Mouse (Mus musculus) cerebellum, adult (tissue): ENCODE data around the gene Nrp2.

Source experiments
- ATAC-seq: cut with Nextera tagmentation; 2 replicates; pipeline ENCODE4 v1.9.2; 2017; ENCODE audit warnings: mild to moderate bottlenecking, moderate library complexity, mixed read lengths; ENCODE audit not compliant: insufficient number of reproducible peaks, low FRiP score, low TSS enrichment

Nrp2 gene

DNA sequence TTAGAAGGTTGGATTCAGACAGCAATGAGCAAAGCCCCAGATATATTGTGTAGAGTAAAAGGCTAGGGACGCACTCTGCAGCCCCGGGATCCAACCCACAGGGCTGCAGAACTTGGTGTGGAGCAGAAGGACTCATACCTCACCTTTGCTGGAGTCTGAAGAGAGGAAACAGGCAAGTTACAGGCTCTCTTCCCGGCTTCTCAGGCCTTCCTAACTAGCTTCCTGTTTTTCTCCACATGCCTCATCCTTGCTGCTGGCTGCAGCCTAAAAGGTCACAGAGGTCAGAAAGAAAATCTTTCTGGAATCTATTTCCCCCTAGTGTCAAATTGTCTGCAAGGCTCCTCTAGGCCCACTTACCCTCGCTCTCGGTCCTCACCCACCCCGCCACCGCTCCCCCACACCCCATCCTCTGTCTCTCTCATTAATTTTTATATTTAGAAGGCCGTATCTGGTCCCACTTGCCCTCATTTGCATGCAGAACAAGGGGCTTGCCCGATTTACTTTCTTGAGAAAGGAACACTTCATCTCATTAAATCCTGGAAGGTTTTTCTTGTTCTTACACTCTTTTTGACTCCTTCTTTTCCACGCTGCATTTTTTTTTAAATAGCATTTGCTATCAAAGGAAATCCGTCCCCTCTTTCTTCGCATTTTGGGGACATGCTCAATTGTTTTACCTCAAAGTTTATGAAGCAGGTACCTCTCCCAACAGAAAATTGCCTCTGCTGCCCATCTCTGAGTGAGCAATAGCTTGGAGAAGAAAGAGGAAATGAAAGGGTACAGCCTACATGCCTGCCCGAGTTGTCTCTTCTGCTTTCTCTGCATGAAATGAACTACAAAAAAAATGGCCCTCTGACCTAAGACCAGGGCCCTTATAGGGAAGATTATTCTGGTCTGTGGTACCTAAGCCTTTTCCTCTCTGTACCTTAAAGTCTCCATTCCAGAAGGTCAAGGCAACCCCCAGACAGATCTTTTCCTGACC, 17.9 kb downstream of the Nrp2 start:
- ATAC-seq, result no peak

- no peak for ATAC-seq
Observed at GRCm38 (mm10) chr1:62721706-62722187, 18.7 kb downstream of the Nrp2 start.

- ATAC-seq, result no peak
Observed at GRCm38 (mm10) chr1:62722526-62722925, 19.4 kb downstream of the Nrp2 start.

GRCm38 (mm10) chr1:62723891-62724290, 20.8 kb downstream of the Nrp2 start:
- ATAC-seq, result no peak

DNA sequence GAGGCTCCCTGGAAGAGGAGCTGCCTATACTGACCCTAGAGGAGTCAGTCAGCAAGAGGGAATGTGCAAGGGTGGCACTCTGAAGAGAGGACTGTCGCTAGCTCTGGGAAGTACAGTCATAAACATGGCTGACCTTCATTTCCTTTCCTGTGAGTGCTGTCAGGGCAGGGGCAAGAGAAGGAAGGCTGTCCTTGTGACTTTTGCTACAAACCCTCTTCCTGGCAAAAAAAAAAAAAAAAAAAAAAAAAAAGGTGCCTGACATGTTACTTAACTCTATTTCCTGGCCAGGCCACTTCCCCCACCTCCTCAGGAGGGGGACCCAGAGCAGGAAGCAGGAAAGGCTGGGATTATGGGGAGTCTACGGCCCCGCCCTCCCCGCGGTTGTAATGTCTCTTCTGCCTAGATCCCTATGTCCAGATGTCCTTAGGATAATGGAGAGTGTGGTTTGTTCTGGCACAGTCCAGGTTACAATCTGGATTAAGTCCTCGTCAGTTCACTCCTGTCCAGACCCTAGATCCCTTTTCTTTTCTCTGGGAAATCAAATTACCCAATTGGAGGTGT, 21.5 kb downstream of the Nrp2 start:
- no peak for ATAC-seq

DNA sequence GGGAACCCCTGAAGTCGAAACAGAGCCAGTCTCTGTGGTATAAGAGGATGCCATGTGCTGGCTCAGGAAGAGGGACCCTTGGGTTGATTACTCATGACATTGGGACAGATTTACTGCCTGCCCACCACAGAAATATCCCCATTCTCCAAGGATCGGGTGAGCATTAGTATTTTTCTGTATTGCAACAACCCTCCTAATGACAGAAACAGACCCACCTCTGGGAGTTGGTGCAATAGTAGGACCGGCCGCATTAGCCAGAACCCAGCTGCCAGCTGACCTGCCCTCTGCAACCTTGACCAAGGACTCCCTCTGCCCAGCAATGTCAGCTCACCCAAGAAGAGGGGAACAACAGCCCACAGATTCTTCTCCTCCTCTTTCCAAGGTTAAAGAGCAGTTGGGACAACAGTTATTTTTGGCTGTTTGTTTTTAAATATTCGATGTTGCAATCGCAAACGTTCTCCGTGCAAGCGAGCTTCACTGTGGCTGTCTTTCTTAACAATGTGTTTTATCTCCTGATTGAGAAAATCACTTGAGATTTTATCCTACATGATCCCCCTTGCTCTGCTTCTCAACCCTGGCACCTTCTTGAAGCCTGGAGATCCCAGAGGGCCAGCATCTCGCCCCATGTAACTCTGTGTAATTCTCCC, 22.1 kb downstream of the Nrp2 start:
- ATAC-seq, result no peak

DNA sequence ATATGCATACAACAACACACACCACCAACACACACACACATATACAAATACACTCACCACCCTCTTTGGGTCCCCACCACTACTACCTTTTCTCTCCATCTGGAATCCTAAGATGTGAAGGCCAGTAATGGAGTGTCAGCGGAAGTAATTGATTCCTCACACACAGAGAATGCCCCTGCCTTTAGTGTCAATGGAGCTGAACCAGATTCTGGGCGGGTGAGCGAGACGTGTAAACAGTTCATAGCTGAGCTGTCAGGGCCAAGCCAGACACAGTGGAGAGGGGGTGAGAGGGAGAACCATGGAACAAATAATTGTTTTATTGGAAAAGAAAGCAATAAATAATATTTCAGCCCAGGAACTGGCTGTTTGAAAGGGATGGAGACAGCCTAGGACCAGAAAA, 24.1 kb downstream of the Nrp2 start:
- peak; percentile 22; the same call in 1 of the 2 replicates for ATAC-seq

DNA sequence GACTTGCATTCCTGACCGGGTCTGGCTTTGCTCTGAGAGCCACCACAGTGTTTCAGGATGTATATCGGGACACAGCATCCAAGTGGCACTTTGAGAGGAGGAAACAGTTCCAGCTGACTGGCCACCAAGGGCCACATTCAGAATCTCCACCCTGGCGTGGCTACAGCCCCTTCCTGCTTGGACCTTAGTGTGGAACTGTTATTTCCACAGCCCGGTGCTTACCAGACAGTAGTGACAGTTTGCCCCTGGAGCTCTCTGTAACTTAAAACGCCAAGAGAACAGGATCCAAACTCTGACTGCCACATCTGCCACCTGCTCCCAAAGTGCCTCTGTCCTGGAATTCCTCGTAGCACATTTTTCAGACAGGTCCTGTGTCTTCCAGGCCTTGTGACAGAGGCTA, 25.3 kb downstream of the Nrp2 start:
- no peak for ATAC-seq

DNA sequence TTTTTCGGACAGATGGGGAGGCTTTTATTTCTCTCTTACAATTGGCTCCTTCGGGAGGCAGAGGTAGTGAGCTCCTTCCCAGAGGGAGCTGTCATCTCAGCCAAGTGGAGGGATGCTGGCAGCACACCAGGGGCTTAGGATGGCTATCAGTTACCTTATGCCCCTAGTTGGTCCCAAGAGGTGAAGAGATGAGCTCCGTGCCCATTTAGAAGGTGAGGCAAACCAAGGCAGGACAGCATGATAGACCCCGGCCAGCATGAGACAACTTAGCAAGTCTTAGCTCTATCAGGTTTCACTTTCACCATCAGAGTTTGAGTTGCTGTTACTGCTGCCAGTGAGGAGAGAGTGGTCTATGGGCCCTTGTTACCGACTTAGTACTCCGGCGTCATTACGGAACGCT, 25.8 kb downstream of the Nrp2 start:
- no peak for ATAC-seq

GRCm38 (mm10) chr1:62729345-62730150, 26.5 kb downstream of the Nrp2 start:
- no peak for ATAC-seq

DNA sequence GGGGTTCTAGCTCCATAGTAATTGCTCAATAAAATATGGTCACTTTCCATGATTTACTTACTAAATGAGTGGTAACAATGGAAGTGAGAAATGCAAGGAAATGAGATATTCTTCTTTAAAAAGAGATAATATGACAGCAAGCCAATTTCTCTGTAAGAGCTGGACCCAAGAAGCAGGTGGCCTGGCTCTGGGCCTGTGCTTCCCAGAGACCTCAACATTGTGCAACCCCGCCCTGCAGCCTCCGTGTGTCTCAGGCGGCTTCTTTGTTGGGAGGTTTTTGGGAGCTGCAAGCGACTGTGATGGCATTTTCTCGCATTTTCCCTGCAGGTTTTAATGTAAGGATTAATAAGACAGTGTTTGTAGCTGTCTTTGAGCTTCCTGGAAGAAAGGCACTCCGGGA, 29.0 kb downstream of the Nrp2 start:
- ATAC-seq, result no peak

DNA sequence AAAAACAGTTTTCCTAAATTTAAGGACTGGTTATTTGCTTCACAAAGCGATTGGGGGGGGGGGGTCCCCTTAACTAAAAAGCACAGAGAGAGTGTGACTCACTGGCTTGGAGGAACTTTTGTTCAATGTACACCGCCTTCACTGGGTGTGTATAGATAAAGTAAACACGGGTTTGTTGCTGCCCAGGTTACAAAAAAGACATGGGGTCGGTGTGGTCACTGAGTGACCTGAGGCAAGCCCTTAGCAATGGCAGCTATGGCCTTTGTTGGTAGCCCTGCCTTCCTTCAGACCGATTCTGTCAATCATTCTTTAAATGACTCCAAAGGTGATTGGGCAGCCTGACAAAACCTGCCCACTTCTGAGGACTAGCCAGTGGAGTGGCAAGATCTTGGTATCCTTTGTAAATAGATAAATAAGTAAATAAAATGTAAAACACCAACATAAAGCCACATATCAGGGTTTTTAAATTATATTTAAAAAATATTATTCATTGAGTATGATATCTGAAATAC, 31.4 kb downstream of the Nrp2 start:
- no peak for ATAC-seq

- ATAC-seq, result no peak
Observed at GRCm38 (mm10) chr1:62734980-62735379, 31.9 kb downstream of the Nrp2 start.

DNA sequence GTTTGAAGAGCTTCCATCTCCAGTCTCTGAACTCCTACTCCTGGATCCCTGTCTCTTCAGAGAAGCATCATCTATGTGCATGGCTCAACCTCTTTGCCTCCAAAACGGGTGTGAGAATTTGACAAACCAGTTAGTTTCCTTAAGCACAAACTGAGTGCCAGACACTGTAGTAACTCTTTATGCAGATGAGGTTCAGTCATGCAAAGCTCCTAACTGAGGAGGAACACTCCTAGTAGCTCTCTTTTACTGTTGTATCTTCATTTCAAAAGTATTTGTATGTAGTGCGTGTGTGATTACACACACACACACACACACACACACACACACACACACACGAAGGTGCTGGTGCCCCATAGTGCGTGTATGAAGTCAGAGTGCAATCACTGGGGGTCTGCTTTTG, 32.8 kb downstream of the Nrp2 start:
- ATAC-seq, result no peak

DNA sequence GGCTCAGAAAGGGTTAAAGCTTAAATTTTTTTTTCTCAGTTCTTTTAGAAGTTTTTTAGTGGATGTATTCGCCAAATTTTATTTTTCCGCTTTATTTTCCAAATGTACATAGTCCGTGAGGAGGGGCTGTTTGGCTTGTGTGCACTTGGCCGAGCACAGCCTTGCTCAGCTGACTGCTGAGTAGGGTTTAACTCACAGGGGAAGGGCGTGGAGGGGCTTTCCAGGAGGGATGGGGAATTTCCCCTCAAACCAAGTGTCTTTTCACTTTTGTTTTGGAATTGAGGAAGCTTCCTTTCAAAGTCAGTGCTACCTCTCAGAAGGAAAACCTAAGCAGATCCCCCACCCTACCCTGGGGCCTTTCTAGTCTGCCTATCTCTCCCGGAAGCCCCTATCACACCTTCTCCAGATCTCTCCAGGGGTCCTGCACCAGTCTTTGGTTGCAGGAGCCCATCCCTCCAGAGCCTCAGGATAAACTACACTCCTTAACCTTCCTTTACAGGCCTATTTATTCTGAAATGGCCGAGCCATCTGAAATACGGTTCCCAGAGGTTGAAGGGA, 33.4 kb downstream of the Nrp2 start:
- no peak for ATAC-seq

- ATAC-seq, result no peak
Observed at GRCm38 (mm10) chr1:62738165-62738564, 35.1 kb downstream of the Nrp2 start.

- no peak for ATAC-seq
Observed at GRCm38 (mm10) chr1:62742092-62742491, 39.0 kb downstream of the Nrp2 start.

- ATAC-seq, result 0 out of 2 replicates have a peak, but pooled peaks have one; percentile 21
Observed at GRCm38 (mm10) chr1:62743064-62743694, 40.1 kb downstream of the Nrp2 start.

DNA sequence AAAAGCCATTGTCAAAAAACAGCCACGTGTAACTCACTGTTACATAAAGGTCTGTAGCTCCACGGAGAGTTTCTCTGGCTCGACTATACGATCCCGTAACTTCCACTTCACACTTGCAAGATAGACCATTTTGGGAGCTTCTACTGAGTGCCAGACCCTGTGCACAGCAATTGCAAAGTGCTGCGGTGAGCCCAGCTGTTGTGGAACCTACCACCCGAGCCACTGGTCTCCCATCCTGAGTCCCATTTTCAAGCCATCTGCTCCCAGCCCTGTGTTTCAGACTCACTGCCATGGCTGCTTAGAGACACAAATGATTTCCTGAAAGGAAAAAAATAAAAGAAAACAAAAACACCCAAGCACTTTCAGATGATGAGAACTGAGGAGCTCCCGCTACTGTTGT, 42.8 kb downstream of the Nrp2 start:
- ATAC-seq, result no peak
